Mouse (Mus musculus) right cerebral cortex, adult 18-20 months (tissue): Measurements from ENCODE around the gene Sdhaf2.
"Not testable (repeated sequence)": the region's sequence is repeated elsewhere in the genome, so short reads cannot be mapped to it uniquely, and the experiment has no call there.

Experiments
- DNase-seq: peaks from one replicate; pipeline ENCODE4 v3.0.0; 2022; ENCODE audit warnings: mixed read lengths

Gene Sdhaf2

DNA sequence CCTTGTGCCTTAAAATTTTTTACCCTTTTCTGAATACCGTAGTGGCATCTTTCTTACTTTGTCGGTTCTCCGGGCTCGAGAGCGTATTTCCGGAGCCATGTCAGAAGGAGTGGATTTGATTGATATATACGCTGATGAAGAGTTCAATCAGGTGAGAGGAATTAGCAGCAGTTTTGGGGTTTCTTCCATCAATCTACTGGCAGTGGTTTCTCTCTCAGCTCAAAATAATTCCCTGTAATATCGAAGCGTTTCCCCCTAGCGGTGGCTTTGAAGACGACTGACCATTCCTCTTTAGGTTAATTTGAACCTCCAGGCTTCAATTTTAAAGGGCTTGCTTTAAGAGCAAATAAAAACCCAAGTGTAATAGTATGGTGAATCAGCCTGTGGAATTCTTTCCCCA, at the start of gene Sdhaf2:
Sdhaf2 (minus strand) TSS at position 233 of the 400 bp plus-strand sequence.
- peak; percentile 25 for DNase-seq

DNA sequence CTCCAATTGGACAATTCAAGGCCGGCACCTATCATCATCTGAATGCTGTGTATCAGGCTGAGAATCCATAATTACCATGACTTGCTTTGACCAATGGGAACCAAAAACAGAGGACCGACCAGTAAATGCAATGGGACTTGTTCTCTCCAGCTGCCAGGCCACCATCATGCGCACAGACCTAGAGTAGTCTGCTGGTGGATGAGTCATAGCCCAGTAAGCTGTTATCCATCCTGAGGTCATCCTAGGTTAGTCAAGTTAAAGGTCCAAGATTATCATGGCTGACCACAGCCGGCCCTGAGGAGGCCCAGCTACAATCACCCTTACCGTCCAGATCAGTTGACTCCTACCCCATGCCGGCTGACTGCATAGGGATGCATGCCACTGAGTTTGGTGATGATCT, 43.7 kb upstream of the Sdhaf2 start:
- no peak for DNase-seq

DNA sequence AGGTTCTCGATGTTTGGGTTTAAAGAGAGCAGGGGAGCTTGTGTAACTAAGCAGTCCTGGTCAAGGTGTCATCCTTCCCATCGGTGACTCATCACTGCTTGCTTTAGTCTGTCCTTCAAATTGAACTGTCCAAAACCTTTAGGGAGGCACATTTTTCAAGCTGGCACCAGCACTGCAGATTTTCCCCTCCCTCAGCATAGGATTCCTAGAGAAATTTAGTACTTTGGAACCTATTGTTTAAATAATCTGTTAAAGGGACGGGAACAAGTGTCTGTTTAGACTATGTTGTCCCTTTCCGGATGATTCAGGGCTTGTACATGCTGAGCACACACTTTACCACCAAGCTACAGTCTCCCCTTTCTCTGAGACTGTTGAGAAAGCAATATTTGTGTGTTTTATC, 39.3 kb upstream of the Sdhaf2 start:
- DNase-seq: no peak

DNA sequence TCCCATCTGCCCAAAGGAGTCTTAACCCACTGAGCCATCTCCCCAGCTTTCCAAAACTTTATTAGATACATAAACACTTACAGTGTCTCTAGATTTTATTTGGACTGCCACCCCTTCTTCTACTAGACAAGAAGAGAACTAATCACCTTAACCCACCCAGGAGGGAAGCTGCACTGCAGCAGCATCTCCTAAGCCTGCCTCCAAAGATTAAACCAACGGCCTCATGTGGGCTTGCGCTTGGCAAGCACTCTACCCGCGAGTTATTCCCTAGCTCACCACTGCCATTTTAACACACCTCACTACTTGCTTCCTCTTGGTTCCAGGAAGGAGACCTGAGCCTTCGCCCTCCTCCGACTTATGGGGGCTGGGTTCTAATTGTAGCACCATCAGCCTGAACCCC, 38.3 kb upstream of the Sdhaf2 start:
- DNase-seq: no peak

DNA sequence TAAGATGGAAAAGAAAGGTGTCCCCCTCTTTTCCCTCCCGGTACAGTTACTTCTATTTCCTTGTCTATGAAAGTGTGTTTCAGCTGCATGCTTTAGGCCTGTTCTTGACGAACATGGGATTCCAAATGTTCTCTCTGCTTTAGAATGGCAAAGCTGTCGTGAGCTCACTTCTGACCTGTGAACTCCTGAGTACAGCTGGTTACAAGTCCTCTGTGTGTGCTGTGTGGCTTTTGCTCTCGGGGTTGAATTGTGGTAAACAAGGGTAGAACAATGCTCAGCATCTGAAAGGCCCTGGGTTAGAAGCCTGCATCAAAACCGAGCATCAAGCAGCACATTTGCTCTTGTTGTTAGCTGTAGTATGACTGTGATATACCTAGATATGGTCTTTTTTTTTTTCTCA, 36.4 kb upstream of the Sdhaf2 start:
- no peak for DNase-seq

DNA sequence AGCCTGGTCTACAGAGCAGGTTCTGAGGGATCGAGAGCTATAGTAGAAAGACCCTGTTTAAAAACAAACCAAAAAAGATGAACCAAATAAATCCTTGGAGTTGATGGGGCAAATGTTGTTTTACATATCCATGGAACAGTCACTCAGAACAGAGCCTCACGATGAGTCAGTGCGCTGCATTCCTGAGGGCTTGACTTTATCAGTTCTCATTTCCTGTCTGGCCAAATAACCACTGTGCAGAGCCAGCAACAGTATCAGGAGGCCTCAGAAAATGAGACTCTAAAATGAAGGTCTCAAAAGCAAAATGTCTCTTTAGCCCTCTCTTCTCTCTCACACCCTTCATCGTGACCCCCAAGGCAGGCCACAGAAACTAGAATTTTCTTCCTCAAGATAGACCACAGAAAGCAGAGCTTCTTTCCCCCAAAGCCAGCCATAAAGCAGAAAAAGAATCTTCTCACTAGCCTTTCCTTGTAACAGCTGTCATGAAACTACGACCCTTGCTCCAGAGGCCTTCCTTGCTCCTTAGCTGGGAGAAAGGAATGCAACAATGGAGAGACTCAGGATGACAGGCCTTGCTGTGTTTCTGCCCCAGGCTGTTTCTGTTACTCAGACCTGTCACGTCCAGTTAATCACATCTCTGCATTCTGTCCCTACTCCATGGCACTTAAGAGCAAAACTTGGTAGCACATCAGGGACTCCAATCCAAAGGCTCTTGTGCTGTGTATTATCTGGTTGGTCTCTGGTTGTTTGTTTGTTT, 35.8 kb upstream of the Sdhaf2 start:
- DNase-seq: no peak

DNA sequence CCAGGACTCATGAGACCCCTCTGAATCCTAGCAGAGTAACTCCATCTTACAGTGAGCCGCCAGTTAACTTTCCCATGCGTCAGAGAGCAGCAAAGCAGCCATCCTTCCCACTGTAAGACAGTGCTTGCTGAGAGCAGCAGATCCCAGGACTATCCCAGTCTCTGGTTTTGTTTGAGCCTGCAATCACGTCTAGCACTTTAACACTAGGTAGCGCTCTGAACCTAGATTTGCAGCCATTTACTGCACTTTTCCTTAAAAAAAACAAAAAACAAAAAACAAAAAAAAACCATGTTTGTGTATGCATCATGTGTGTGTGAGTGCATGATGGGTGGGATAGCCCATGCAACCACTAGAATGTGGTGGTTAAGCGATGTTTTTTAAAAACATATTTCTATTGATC, 34.2 kb upstream of the Sdhaf2 start:
- DNase-seq: no peak

DNA sequence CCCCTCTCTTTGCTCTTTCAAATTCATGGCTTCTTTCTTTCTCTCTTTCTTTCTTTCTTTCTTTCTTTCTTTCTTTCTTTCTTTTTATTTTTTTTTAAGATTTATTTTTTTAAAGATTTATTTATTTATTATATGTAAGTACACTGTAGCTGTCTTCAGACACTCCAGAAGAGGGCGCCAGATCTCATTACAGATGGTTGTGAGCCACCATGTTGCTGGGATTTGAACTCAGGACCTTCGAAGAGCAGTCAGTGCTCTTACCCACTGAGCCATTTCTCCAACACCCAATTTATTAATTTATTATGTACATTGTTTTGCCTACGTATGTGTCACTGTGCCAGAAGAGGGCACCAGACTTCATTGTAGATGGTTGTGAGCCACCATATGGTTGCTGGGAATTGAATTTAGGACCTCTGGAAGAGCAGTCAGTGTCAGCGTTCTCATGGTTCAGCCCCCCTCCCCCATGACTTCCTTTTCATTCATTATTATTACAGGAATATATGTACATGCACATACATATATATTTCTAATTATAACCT, 32.0 kb upstream of the Sdhaf2 start:
- DNase-seq: not testable (repeated sequence)

DNA sequence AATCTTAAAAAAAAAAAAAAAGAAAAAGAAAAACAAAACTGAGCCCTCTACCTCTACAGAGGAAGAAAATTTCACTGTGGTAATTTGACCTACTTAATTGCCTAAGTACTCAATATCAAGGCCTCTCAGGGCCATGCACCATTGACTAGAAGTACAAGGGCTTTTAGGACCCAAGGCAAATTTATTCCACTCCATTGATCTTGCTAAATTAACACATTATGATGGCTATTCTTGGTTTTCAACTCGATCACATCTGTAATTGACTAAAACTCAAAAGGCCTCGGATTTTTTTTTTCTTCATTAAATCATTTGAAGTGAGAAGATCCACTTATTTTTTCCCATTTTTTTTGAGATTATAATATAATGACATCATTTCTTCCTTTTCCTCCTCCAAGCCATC, 31.5 kb upstream of the Sdhaf2 start:
- no peak for DNase-seq

DNA sequence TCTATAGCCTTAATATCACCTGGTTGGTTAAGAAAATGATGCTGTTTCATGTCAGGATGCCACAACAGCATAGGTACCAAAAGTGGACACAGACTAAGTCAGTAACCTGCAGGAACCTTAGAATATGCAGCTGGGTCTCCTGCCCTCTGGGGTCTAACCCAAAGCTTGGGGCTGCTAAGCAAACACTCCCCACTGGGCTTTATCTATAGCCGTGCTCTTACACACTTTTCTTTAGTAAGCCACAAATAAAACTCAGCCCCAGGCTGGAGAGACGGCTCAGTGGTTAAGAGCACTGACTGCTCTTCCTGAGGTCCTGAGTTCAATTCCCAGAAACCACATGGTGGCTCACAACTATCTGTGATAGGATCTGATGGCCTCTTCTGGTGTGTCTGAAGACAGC, 31.1 kb upstream of the Sdhaf2 start:
- DNase-seq: no peak

DNA sequence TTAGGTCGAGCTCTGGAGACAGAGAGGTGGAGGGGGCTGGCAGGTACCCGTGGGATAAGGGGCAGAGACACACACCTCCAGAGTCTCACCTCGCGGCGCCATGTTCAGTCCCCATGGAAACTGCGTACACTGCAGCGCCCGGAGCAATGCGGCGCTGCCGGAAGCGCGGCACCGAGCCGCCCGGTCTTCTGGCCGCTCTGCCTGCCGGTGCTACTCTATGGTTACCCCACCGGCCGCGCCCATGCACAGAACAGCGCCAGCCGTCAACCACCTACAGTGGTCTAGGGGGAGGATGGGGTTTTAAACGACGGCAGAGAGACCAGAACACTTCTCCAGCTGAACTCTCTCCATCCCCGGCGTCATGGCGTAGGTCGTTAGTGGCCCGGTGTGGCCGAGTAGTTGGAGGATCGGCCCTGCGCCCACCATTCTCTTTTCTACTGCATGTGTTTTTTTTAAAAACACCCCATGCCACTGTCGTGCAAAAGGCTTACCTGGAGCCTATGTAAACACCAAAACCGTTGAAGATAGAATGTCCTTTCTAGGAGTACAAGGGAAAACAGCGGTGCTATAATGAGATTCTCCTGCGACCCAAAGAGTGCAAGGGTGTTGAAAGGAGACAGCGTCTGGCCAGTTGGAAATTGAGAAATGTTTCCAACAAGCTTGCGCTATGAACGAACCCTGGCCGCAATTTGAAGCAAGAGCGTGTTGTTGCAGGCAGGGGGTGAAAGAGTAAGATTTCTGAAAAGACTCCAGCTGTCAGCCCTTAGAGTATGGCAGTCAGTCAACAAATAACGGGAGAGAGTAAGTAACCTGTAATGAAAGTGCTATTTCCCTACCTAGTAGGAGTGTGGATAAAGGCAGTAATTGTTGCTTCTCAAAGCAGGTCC, 29.9 kb upstream of the Sdhaf2 start, which contains the start of gene Tmem216:
Tmem216 (minus strand) TSS at position 615 of the 887 bp plus-strand sequence.
- peak; percentile 89 for DNase-seq

DNA sequence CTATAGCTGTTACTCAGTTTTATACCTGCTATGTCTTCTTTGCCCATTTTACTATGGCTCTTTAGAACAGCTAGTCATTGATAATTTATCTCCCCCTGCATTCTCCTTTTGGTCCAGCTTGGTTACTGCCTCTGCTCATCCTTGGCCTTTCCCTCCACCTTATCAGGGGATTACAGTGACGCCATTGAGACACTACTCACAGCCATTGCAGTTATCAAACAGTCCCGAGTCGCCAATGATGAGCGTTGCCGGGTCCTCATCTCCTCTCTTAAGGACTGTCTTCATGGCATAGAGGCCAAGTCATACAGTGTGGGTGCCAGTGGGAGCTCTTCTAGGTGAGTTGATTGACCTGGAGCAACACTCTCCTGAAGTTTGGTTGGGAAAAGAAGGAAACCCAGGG, 13.5 kb upstream of the Sdhaf2 start:
- no peak for DNase-seq

DNA sequence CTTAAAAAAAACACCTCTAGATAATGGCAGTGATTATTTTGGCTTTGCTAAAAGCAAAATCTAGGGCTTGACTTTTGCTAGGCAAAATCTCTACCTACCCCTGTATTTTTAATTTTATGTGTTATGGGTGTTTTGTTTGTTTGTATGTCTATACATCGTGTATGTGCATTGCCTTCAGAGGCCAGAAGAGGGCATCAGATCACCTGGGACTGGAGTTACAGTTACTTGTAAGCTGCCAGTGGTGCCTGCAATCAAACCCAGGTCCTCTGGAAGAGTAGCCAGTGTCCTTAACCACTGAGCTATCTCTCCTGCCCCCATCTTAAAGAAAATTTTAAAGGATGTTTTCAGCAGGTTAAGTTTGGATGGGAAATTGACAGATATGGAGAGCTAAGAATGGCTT, 4.1 kb upstream of the Sdhaf2 start:
- no peak for DNase-seq

DNA sequence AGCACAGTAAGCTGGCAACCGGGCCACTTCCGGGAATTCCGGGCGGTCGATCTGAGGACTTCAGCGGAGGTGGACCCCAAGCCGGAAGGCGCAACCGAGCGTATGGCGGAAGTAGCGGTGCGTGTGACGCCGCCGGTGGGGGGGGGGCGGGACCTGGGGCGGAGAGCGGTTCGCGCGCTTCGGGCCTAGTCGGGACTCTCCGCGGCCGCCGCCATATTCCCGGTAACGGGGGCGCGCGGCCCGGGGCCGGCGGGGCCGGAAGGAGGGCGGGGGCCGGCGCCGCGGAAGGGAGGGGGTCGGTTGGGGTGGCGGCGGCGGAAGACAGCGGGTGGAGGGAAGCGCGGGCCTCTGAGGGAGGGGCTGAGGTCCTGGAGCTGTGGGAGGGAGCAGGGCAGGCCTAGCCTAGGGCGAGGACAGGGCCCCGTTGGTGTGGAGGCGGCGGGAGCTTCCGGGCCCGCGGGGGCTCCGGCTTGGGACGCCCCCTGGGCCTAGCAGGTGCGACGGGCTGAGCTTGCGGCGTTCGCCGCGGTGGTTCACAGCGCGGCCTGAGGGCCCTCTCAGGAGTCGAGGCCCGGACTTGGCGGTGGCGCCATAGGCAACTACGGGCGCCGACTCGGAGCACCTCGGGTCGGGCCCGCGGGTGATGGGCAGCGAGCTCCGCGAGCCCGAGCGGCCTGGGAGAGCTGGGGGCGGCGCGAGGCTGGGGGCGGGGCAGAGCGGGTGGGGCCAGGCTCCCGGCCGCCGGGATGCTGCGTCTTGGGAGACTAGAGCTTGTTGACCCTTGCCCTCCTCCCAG, 638 bp downstream of the Sdhaf2 start, which contains the start of gene Cpsf7:
Cpsf7 (plus strand) TSS at position 161 of the 796 bp plus-strand sequence.
- DNase-seq: peak; percentile 93

DNA sequence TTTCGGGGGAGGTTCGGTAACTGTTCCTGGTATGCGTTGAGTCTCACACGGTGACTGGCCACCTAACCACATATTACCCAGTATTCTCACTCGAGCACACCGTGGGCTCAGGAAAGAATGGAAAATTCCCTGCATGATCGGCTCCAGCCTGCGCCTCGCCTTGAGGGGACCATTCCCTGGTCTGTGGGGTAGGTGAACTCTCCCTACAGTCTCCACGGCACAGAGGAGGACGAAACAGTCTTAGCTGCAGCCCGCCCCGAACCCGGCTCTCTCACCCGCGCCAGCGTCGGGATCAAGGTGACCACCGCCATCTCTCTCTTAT, 1.2 kb downstream of the Sdhaf2 start:
- no peak for DNase-seq

DNA sequence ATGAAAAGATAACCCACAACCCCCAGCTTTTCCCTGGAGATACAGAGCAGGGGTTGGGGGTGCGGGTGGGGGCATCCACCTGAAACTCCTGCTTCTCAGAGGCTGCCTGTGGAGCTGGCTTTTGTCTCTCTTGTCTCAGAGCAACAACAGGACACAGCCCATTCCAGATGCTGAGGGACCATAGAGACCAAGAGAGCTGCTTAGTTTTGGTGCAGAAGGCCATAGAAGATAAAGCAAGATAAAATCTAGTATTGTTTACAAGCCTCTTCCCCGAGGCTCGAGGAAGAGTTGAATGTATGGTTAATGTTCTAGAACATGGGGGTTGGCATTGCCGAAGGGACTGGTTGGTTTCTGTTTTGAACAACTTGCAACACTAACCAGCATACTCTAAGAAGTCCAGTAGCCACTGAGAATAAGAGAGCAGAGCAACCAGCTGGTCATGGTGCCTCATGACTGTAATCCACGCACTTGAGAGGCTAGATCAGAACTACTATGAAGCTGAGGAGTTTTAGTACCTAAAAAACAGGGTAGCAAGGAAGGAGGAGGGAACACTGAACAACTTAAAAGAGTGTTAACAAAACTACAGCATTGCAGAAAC, 2.4 kb downstream of the Sdhaf2 start:
- DNase-seq: no peak

DNA sequence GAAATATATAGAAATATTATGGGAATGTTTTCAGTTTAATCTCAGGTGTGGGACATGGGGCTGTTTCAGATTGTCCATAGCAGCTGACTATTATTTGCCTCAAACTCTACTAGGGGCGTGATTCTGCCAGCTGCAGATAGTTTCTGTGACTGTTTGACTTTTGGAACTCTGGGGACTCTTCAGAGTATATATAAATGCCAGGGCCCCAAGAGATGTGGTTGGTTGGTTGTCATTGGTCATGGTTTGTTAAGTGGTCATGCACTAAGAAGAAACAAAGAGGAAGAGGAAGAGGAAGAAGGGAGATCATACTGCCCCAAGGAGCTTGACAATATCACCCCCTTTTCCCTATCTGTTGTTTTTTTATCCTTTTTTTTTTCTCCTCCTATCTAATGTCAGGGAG, 4.0 kb downstream of the Sdhaf2 start:
- no peak for DNase-seq

DNA sequence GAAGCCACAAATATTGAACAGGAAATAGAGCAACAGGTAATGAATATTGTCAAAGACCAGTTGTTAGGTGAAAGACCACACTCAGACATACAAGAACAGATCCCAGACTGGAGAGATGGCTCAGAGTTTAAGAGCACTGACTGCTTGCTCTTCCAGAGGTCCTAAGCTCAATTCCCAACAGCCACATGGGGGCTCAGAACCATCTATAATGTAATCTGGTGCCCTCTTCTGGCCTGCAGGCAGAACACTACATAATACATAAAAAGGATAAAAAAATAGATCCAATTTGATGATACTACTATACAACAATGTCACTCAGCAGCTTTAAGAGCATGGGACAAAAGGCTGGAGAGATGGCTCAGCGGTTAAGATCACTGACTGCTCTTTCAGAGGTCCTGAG, 5.6 kb downstream of the Sdhaf2 start:
- no peak for DNase-seq

DNA sequence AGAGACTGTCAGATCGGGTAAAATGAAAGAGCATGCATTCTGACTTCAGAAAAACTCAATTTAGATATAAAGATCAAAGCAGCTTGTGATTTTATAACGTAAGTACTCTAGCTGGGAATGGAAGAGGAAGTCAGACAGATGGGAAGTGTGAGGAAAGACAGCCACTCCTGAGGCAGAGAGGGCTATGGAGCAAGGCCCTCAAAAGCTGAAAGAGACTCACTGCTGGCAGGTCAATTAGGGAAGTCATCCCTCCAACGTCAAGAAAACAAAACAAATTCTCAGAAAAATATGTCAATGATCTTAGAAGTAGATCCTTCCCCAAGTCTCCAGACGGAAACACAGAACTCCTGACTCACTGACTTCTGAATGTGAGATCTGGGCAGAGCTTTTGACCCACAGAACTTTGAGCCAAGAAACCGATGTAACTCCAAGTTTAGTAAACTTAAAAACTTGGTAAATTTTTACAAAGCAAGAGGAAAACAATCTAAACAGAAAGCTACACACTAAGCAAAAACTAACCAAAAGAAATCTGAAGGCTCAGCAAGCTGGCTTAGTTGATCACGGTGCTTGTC, 15.1 kb downstream of the Sdhaf2 start:
- no peak for DNase-seq

DNA sequence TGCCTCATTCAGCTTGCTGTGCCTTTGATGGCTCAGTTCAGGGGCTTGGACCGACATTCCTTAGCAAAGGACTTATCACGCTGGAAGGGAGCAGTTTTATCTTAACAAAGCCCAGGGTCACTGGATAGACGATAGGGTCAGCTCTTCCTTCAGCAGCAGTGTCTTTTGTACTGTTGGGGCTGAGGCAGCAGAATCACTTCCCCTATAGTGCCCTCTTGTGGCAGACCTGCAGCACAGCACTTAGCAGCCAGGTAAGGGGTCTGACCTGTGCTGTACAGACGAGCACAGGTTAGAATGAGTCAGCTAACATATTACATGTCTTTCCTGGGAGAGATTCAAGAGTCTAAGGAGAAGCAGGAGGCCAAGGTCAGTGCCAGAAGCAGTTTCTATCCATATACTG, 23.4 kb downstream of the Sdhaf2 start:
- peak; percentile 45 for DNase-seq

DNA sequence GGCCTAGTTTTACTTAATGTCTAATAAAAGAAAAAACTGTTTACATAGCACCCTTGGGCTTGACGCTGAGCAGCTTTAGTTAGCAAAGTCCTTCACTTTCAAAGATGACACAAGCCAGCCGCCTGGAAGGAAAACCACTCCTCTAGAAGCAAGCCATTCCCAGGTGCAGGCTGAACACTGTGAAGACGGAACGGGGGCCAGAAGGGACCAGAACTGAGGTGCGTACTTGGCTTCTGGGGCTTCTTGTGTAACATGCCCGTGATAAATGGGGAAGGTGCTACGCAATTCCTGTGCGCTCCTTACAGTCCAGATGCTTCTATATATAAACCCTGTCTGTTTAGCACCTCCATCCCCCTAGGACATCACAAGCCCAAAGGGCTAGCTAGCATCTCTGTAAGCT, 25.4 kb downstream of the Sdhaf2 start:
- DNase-seq: no peak

DNA sequence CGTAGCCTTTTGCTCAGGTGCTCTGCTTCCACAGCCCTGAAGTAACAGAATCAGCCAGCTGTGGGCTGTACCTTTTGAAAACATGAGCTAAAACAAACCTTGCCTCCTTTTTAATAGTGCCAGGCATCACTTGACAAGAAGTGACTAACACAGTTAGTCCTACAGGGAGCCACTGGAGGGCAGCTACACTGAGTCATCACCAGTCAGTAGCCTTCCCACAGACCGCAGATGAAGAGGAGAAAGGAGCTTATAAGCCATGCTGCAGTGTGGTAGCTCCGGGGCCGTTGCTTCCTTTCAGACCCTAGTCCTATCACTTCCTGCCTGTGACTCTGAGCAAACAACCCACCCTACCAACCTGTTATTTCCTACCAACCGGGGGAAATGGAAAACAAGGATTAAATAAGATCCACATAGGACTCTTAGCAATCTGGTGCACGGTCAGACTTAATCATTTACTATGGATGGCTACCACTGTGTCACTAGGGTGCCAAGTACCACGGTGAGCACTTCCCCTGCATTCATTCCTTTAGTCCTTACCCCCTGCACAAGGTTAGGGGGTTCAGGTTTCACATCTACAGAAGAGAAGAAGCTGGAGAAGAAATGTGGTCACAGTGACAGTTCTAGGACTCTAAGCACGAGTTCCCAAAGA, 28.3 kb downstream of the Sdhaf2 start:
- peak; percentile 45 for DNase-seq
